Mouse (Mus musculus) C2C12 (cell line): ENCODE measurements around the gene Wwox. TPM values are rescaled to one million over a fixed set of nuclear protein-coding genes. Genes with fewer than 3 reads are reported as not detected.

Experiments used
- H3K27me3 ChIP-seq: one replicate; pipeline ENCODE4 v1.6.1; 2011; ENCODE audit not compliant: control insufficient read depth, insufficient read depth, insufficient read length
- H3K36me3 ChIP-seq: one replicate; pipeline ENCODE4 v1.6.1; 2011; ENCODE audit not compliant: control insufficient read depth, insufficient read depth
- H3K4me3 ChIP-seq: one replicate; pipeline ENCODE4 v1.5.1; 2011; ENCODE audit warnings: mild to moderate bottlenecking, control low read depth; ENCODE audit not compliant: poor library complexity, insufficient read depth, severe bottlenecking
- H3K79me2 ChIP-seq: one replicate; pipeline ENCODE4 v1.6.1; 2011; ENCODE audit not compliant: control insufficient read depth, insufficient read depth
- H3K79me3 ChIP-seq: one replicate; pipeline ENCODE4 v1.6.1; 2011; ENCODE audit warnings: low read depth, control low read depth
- H3ac ChIP-seq: one replicate; pipeline ENCODE3; 2011; ENCODE audit warnings: low read depth; ENCODE audit not compliant: control insufficient read depth, insufficient read length
- CEBPB ChIP-seq: IDR thresholded peaks from one replicate; pipeline ENCODE4 v1.6.1; 2011; ENCODE audit warnings: low read depth, mild to moderate bottlenecking, control low read depth, moderate library complexity
- CTCF ChIP-seq: IDR thresholded peaks from one replicate; pipeline ENCODE4 v1.5.1; 2011; ENCODE audit not compliant: control insufficient read depth, insufficient read depth, insufficient read length
- FOSL1 ChIP-seq: IDR thresholded peaks from one replicate; pipeline ENCODE4 v1.8.0; 2011; ENCODE audit warnings: mild to moderate bottlenecking, low read length; ENCODE audit not compliant: poor library complexity, insufficient read depth, severe bottlenecking
- MAX ChIP-seq: IDR thresholded peaks from one replicate; pipeline ENCODE4 v1.6.1; 2011; ENCODE audit warnings: mild to moderate bottlenecking, control low read depth
- MYOD1 ChIP-seq: IDR thresholded peaks from one replicate; pipeline ENCODE4 v1.6.1; 2011; ENCODE audit warnings: low read depth; ENCODE audit not compliant: control insufficient read depth, insufficient read length
- MYOG ChIP-seq: IDR thresholded peaks from one replicate; pipeline ENCODE4 v1.6.1; 2011; ENCODE audit not compliant: control insufficient read depth, insufficient read length; ENCODE audit errors: extremely low read depth
- USF1 ChIP-seq: IDR thresholded peaks from one replicate; pipeline ENCODE4 v1.6.1; 2011; ENCODE audit warnings: low read depth, mild to moderate bottlenecking, control low read depth, moderate library complexity
- polyA plus RNA-seq: library from polyadenylated mRNA; unstranded; fragments of >200 nt; fragmentation: generic; extraction: Trizol; gene quantifications from one replicate; pipeline ENCODE4 v1.2.1, GENCODE M21; 2012; ENCODE audit warnings: missing spikeins

Wwox gene
- polyA plus RNA-seq, 1 experiment: 3.7 TPM

GRCm38 (mm10) chr8:115112062-115112461 is 672.6 kb downstream of the Wwox start:
- Histone ChIP-seq H3ac (no peak overlapping the region), H3K79me3 (no peaks in the 10 kb centered on the region), H3K79me2 (no peaks in the 10 kb centered on the region), H3K4me3 (no peak overlapping the region), H3K36me3 (no peaks in the 10 kb centered on the region), H3K27me3 (no peaks in the 10 kb centered on the region)
- TF ChIP-seq CEBPB (no peak), MAX (no peak), MYOG (no peak), MYOD1 (no peak), CTCF (no peak), USF1 (no peak)

- no peak for TF ChIP-seq MYOG
- no peak for TF ChIP-seq MAX
- no peak for TF ChIP-seq CTCF
- TF ChIP-seq CEBPB: no peak
- no peak for TF ChIP-seq FOSL1
- no peak for TF ChIP-seq USF1
- TF ChIP-seq MYOD1: no peak
Observed at GRCm38 (mm10) chr8:115114498-115114897, 675.0 kb downstream of the Wwox start.

GRCm38 (mm10) chr8:115126081-115126480 is 686.6 kb downstream of the Wwox start:
- no peak overlapping the region for H3K4me3 ChIP-seq
- H3ac ChIP-seq: no peak overlapping the region
- H3K79me2 ChIP-seq: no peaks in the 10 kb centered on the region
- TF ChIP-seq FOSL1 (no peak), CTCF (no peak), USF1 (no peak), MYOD1 (no peak), MYOG (no peak), MAX (no peak), CEBPB (no peak)
- H3K36me3 ChIP-seq: no peaks in the 10 kb centered on the region
- no peaks in the 10 kb centered on the region for H3K27me3 ChIP-seq
- H3K79me3 ChIP-seq: no peaks in the 10 kb centered on the region

More at GRCm38 (mm10) chr8:115114498-115114897, 675.0 kb downstream of the Wwox start:
- no peaks in the 10 kb centered on the region for H3K27me3 ChIP-seq
- no peaks in the 10 kb centered on the region for H3K79me2 ChIP-seq
- no peak overlapping the region for H3ac ChIP-seq
- no peaks in the 10 kb centered on the region for H3K36me3 ChIP-seq
- H3K79me3 ChIP-seq: no peaks in the 10 kb centered on the region
- no peak overlapping the region for H3K4me3 ChIP-seq

DNA sequence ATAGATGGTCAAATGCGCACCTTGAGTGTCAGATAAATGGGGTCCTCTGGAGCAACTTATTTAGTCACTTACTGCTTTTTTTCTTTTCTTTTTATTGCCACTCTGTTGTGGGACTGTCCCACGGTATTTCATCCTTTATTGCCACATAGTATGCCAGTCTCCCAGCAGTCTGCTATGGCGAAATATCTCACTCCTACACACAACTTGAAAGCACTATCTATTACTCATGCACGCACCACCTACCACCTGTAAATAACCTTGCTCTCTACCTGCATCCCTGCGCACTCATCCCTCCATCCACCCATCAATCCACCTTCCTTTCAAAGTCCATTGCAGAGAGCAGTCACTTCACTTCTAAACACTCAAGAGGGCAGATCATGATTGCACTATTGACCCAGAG is 687.2 kb downstream of the Wwox start:
- Histone ChIP-seq H3K36me3 (no peaks in the 10 kb centered on the region), H3K4me3 (no peak overlapping the region), H3K27me3 (no peaks in the 10 kb centered on the region), H3ac (no peak overlapping the region), H3K79me2 (no peaks in the 10 kb centered on the region), H3K79me3 (no peaks in the 10 kb centered on the region)
- TF ChIP-seq CEBPB (no peak), MYOG (no peak), USF1 (no peak), MYOD1 (no peak), CTCF (no peak)

GRCm38 (mm10) chr8:115129307-115129706 is 689.9 kb downstream of the Wwox start:
- no peak for TF ChIP-seq MYOD1
- no peak for TF ChIP-seq MAX
- TF ChIP-seq USF1: no peak
- no peak for TF ChIP-seq MYOG
- no peak for TF ChIP-seq FOSL1
- no peak for TF ChIP-seq CEBPB
- no peak overlapping the region for H3ac ChIP-seq
- H3K36me3 ChIP-seq: no peaks in the 10 kb centered on the region
- H3K27me3 ChIP-seq: no peaks in the 10 kb centered on the region
- no peak overlapping the region for H3K4me3 ChIP-seq
- H3K79me2 ChIP-seq: no peaks in the 10 kb centered on the region
- no peaks in the 10 kb centered on the region for H3K79me3 ChIP-seq

DNA sequence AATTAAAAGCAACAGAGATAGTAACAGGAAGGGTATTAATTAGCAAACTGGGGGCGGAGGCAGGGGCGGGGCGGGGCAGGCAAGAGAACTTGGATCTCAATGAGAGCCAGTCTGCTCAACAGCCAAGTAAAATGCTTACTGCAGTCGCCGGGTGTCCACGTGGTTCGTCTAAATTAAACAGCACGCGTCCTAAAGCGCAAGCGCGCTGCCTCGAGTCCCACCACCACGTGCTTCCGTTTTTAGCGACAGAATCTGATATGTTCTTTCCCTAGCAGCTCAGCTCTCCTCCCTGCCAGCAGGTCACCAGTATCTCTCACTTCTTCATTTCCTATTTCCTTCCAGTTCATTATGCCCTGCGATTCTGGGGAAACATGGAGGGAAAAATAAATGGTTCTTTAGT is 693.7 kb downstream of the Wwox start:
- no peak overlapping the region for H3ac ChIP-seq
- H3K79me3 ChIP-seq: no peaks in the 10 kb centered on the region
- TF ChIP-seq FOSL1: no peak
- no peak for TF ChIP-seq USF1
- TF ChIP-seq CTCF: no peak
- no peak for TF ChIP-seq MYOD1
- TF ChIP-seq CEBPB: no peak
- TF ChIP-seq MYOG: no peak
- no peak for TF ChIP-seq MAX
- H3K27me3 ChIP-seq: no peaks in the 10 kb centered on the region
- no peaks in the 10 kb centered on the region for H3K36me3 ChIP-seq
- H3K79me2 ChIP-seq: no peaks in the 10 kb centered on the region
- no peak overlapping the region for H3K4me3 ChIP-seq
